Mouse (Mus musculus) splenic B cell, adult 2 months (primary cell): Measurements from ENCODE around the gene Atp5e.

Source experiments
- DNase-seq: peaks from one replicate; pipeline ENCODE4 v3.0.0-alpha.2; 2011; ENCODE audit warnings: low read depth, low spot score
- H3K27me3 ChIP-seq: 2 replicates; pipeline ENCODE4 v1.6.1; 2012; ENCODE audit warnings: mild to moderate bottlenecking, low read length, moderate library complexity, mixed read lengths; ENCODE audit not compliant: control insufficient read depth, poor library complexity, insufficient read depth, severe bottlenecking
- H3K36me3 ChIP-seq: 2 replicates; pipeline ENCODE4 v1.6.1; 2012; ENCODE audit warnings: mild to moderate bottlenecking, low read length, moderate library complexity, mixed read lengths; ENCODE audit not compliant: control insufficient read depth, poor library complexity, insufficient read depth, severe bottlenecking

Atp5e gene

DNA sequence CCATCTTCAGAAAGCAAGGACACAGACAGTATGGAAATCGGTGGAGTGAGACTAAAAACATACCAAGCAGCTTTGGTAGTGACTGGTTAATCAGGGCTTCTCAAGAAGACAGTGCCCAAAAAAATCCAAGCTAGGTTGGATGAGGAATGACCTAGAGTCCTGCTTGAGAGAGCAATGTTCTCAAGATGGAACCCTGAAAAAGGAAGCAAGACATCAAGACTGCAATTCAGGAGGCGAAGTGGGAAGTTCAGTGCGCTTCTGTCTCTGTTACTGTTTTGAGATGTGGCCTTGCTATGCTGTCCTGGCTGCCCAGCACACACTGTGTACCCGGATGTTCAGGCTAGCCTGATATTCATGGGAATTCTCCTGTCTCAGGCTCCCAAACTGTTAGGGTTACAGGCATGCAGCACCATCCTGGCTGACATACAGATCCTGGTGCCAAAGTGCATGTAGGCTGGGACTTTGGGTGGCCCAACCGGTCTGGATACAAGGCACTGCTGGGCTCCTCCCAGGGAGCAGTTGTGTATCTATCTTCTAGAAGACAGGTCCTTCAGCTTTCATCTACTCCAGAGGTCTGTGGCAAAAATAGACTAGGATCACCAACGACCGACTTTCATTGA is 7.0 kb upstream of the Atp5e start:
- H3K27me3 ChIP-seq, result no peaks in the 10 kb centered on the region
- no peak for DNase-seq
- H3K36me3 ChIP-seq, result peaks cover 2% of the 10 kb centered on the region; the same call in 1 of the 2 replicates

DNA sequence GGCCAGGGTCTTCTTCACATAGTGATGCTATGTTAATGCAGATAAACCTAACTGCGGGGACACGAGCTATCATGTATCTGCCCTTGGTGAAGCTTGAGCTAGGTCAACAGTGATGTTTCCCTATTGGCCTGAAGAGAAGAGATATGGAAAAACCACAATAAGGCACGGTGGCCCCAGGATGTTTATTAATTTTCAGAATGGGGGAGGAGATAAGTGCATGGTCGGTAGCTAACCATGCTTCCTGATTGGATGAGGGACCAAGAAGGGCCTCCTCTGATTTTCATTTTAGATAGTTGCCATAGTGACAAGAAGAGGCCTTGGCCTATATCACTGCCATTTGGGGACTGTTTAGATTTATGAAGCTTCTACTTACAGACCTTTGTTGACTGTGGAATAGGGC is 6.4 kb upstream of the Atp5e start:
- Histone ChIP-seq H3K36me3 (peaks cover 2% of the 10 kb centered on the region; the same call in 1 of the 2 replicates), H3K27me3 (no peaks in the 10 kb centered on the region)
- no peak for DNase-seq

DNA sequence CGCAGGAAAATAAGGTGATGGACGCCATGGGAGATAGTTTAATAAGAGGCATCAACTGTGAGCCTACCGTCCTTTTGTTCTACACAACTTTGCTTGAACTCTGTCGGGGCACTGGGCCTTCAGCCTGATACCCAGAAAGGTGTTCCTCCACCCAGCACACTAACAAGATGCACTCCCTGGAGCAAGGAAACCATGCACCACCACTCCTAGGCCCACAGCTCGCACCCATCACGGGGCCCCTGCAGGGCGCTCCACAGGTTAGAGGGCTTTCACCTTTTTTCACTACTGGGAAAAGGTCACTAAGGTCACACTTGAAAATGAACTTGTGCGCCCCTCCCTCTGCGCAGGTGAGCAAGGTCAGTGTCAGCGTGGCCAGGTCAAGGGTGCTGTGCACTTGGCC is 535 bp downstream of the Atp5e start:
- DNase-seq, result no peak
- Histone ChIP-seq H3K36me3 (peaks cover 4% of the 10 kb centered on the region), H3K27me3 (no peaks in the 10 kb centered on the region)

DNA sequence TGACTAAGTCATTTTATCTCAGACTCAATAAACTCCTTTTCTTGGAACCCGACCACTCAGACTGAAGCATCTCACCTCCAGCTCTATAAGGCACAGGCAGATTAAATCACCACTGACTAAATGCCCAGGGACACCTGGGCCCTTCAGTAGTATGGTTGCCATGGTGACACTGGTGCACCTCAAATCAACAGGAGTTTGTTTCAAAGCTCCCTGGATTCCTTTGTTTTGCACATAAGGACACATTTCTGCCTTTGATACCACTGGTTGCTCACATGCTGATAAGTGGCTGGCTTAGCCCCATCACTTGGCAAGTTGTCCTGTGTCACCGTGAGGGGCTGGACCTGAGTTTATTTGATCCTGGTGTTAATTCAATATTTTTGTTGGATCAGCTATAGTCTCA is 4.5 kb downstream of the Atp5e start:
- DNase-seq, result no peak
- Histone ChIP-seq H3K27me3 (no peaks in the 10 kb centered on the region), H3K36me3 (peaks cover 2% of the 10 kb centered on the region; the same call in 1 of the 2 replicates)

DNA sequence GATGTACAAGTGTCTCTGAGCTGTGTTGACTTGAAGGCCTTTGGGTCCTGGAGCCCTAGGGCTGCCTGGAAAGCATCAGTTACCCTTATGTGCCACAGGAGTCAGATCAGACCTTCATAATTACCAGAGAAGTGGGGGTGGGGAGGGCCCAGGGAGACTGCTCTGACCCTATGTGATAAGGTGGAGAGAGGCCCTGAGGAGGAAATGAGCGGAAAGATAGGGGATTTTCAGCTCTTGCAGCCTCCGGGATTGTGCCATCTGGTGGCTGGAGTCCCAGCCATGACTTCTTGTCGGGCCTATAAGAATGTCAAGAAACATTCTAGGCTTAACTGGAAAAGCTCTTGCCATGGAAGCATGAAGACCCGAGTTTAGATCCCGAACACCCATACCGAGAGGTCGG is 10.2 kb downstream of the Atp5e start:
- Histone ChIP-seq H3K27me3 (no peaks in the 10 kb centered on the region), H3K36me3 (no peaks in the 10 kb centered on the region)
- DNase-seq, result peak; percentile 50

DNA sequence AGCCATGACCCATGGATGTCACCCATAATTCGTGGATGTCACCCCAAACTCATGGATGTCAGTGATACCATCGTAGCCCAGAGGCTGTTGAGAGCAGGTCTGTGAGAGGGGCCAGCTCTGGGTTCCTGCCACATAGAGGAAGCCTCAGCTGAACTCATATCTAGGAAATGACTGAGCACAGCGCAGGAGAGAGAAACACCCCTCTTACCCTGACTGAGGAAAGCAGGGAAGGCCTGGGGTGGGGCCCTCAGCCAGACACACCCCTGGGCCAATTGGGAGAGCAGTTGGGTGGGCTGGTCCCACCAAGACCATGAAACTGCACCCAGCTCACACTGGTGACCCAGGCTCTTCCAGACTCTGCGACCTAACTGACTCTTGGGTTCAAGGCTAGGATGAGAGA is 13.6 kb downstream of the Atp5e start, which contains the start of gene Tubb1:
TSS of gene Tubb1 (plus strand) at position 343 of the 400 bp plus-strand sequence.
- H3K36me3 ChIP-seq, result no peaks in the 10 kb centered on the region
- DNase-seq, result no peak
- no peaks in the 10 kb centered on the region for H3K27me3 ChIP-seq

DNA sequence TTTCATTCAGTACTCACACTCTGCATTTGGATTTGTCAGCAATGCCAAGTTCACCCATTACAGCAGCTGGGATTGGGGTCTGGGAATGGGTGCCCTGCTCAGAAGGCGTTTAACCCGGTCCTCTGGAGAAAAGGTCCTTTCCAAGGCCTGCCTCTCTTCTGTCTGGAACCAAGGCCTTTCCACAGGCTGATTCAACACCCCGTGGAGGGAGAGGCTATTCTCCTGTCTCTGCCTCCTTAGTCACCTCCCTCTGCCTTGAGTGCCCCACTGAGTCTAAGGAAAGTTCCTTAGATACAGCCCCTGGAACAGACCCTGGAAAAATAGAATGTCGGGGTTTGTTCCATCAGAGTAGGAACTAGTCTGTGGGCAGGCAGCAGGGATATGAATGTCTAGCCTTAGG is 15.5 kb downstream of the Atp5e start:
- DNase-seq, result no peak
- H3K36me3 ChIP-seq, result no peaks in the 10 kb centered on the region
- H3K27me3 ChIP-seq, result no peaks in the 10 kb centered on the region

DNA sequence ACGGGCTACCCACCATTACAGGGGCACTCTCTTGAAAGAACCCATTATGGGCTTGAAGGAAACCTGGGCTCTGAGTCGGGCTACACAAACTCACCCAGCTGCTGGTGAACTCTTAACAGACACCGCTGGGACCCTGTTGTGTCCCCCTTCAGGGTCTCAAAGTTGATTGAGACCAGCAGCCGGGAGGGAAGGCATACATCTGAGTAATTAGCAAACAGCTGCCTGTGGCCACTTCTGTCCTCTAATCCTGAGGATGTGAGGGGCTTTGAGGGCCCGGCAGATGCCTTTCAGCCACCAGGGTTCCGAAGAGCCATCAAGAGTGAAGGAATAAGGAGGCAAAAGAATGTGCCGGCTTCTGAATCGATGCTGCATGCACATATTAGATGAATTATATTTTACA is 17.0 kb downstream of the Atp5e start:
- DNase-seq, result no peak
- Histone ChIP-seq H3K27me3 (no peaks in the 10 kb centered on the region), H3K36me3 (no peaks in the 10 kb centered on the region)

DNA sequence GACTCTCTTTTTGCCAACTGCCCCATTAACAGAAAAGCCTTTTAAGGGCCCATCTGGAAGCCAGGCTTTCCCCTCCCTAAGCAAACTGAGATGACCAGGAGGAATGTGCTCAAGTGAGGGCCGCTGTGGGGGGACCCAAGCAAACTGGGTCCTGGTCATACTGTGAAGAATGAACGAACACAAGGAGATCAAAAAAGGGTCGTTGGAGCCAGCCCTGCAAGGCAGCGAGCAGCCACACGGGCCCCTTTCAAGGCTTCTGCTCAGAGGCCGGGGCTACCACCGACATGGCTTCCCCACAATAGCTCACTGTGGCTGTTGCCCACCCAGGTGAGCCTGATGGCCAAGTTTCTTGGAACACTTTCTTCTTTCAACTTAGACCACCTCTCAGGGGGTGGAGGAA is 17.4 kb downstream of the Atp5e start:
- no peak for DNase-seq
- Histone ChIP-seq H3K27me3 (no peaks in the 10 kb centered on the region), H3K36me3 (no peaks in the 10 kb centered on the region)

DNA sequence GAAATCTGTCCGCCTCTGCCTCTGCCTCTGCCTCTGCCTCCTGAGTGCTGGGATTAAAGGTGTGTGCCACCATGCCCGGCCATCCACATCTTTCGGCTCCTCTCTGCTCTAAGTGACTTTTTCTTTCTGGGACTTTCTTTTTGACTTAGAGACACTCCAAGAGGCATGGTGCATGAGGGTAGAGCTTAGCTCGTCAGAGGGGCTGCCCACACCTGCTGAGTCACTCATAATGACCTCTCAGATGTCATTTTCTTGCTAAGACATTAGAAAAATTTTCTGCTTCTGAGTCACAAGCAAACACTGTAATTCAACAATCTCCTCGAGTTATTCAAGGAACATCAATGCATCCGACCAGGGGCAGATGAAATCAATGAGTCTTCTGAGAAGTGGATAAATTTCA is 18.9 kb downstream of the Atp5e start:
- Histone ChIP-seq H3K36me3 (no peaks in the 10 kb centered on the region), H3K27me3 (no peaks in the 10 kb centered on the region)
- DNase-seq, result no peak

DNA sequence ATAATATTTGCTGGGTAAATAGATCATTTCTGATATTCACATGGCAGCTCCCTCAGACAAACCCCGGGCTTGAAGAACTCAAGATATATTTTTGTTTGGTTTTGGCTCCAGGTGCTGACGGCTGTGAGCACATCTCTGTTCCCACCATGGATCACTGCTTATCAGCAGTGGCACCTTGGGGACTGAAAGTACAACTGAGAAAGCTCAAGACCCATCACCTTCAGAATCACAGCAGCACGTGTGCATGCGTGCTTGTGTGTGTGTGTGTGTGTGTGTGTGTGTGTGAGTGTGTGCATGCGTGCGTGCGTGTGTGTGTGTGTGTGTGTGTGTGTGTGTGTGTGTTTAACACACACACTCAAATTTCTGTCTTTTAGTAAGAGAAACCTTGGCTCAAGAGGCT is 19.5 kb downstream of the Atp5e start:
- no peak for DNase-seq
- Histone ChIP-seq H3K27me3 (no peaks in the 10 kb centered on the region), H3K36me3 (no peaks in the 10 kb centered on the region)

DNA sequence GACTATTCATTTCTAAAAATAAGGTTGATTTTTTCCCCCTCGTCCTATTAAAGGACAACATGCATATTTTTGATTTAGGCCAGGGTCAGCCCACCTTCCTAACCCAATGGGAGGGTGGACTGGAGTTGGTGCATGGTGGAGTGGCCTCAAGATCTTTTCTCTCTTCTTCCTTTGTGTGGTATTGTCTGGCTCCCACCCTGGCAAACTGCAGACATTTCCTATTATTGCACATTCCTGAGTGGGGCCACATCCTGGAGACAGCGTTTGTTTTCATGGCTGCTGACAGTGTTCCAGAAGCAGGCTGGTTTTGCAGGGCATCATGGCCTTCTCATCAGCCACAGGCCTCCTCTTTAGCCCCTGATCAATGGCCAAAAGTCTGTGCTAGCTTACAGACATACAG is 20.9 kb downstream of the Atp5e start:
- H3K27me3 ChIP-seq, result no peaks in the 10 kb centered on the region
- no peak for DNase-seq
- H3K36me3 ChIP-seq, result no peaks in the 10 kb centered on the region

DNA sequence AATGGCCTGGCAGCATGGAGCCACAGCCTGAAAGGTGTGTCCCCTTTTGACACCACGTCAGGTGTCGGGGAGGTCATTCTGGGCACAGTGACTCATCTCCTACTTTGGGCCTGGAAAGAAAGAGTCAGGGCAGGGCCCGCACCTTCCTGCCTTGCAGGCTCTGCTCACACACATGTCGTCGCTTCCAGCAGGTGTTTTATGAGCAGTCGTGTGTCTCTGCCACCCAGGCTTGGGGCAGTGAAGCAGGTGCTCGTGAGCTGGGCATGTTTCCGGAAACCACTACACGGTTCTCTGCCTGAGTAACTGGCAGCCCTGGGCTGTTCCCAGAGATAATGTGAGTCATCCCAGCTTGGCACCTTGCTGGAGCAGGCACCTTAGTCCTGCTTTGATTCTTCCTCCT is 21.4 kb downstream of the Atp5e start:
- no peaks in the 10 kb centered on the region for H3K27me3 ChIP-seq
- no peaks in the 10 kb centered on the region for H3K36me3 ChIP-seq
- peak; percentile 69 for DNase-seq

DNA sequence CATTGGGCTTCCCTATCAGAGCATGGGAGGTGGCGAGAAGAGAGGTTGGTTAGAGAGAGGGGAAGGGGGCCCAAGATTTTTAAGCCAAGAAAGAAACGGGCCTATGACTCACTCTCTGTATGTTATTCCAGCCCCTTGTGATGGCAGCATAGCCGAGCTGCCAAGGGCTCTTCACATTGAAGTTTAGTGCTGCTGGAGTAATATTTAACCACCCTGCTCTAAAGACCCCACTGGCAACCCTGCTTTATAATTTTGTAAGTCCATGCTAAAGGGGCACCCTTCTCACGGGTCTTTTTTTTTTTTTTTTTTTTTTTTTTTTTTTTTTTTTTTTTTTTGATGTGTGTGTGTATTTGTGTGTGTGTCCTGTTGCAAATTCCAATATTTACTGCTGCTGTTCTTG is 22.0 kb downstream of the Atp5e start:
- Histone ChIP-seq H3K27me3 (no peaks in the 10 kb centered on the region), H3K36me3 (no peaks in the 10 kb centered on the region)
- DNase-seq, result no peak

DNA sequence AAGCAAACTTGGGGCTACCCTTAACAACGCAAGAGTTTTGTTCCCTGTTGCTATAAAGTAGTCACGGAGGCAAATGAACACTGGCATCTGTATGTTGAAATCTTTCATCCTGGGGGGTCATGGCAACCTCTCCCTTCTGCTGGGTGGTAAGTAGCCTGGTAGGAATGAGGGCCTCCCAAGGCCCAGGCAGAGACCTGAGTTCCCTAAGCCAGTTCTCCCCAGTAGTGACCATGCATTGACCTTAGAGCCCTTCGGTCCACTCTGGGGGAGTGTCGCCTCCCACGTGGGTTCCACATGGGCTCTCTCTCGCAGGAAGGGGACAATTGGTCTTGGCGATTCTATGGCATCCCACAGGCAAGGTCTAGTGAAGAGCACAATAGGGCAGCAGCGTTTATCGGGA is 23.9 kb downstream of the Atp5e start:
- no peak for DNase-seq
- Histone ChIP-seq H3K36me3 (peaks cover 2% of the 10 kb centered on the region; the same call in 1 of the 2 replicates), H3K27me3 (no peaks in the 10 kb centered on the region)

DNA sequence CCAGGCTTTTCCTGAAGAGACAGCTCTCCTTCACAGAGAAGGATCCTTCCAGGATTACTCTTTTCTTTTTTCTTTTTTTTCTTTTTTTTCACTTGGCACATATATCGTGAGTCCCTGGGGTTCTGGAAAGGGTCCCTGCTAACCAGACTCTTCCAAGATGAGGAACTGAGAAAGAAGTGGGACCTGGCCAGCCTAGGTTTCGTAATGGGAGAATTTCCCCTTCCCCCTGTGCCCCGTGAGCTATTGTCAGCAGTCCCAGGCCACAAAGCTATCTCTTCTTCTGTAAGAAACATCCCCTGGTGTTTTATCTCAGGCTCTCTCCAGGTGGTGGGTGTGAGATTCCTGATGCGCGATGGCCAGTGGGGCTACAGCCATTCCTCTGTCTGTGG is 24.5 kb downstream of the Atp5e start:
- Histone ChIP-seq H3K36me3 (peaks cover 2% of the 10 kb centered on the region), H3K27me3 (no peaks in the 10 kb centered on the region)
- DNase-seq, result peak; percentile 60
